ENCODE assay signal across 26 mouse cellular contexts in the genomic region with DNA sequence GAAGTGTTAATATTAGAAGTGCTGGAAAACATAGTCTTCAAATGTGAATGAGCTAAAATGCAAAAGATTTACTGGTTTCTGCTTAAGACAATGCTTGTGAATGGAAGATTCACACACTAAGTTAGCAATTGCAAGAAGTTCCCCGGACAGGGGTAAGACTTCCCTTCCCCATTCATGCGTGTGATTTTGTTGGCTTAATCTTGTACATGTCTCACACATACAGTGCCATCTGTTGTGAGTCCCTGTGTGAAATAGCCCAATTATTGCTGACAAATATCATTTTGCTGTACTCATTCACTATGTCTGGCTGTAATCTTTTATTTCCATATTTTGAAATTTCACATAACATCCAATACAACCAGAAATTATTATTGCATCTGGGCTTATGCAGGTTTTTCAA.
DNase-seq lines count a peak whose midpoint lies in the region; ATAC-seq and TF ChIP-seq lines count a peak whose summit lies in the region.
"Had no signal": no experiment of that assay in that cellular context is flagged by ENCODE, and none has a peak within 500 bp of the region (broad histone marks: within the 10 kb centered on the region; RNA-seq: fewer than 3 reads in every experiment).

No protein-coding gene starts in this region.

- no peaks in the 10 kb centered on the region for H3K27me3 ChIP-seq in forebrain, embryonic 15.5 days
- no peaks in the 10 kb centered on the region for H3K27me3 ChIP-seq in forebrain, embryonic 10.5 days (ENCODE audit: poor library complexity, severe bottlenecking)
- H3K27me3 ChIP-seq: CH12.LX; heart, embryonic 12.5 days; heart, embryonic 15.5 days; hindbrain, embryonic 13.5 days; Patski had no signal

- no peak overlapping the region for H3K27ac ChIP-seq in forebrain, embryonic 15.5 days (replicated peaks)
- no peak overlapping the region for H3K27ac ChIP-seq in forebrain, embryonic 10.5 days
- H3K27ac ChIP-seq: heart, embryonic 15.5 days; hindbrain, embryonic 10.5 days; hindbrain, embryonic 13.5 days had no signal

- no peak overlapping the region for H3K4me3 ChIP-seq in forebrain, embryonic 15.5 days
- H3K4me3 ChIP-seq in forebrain, embryonic 10.5 days = no peak overlapping the region
- H3K4me3 ChIP-seq: heart, embryonic 12.5 days; heart, embryonic 15.5 days; hindbrain, embryonic 10.5 days; hindbrain, embryonic 13.5 days had no signal

- H3K36me3 ChIP-seq in forebrain, embryonic 15.5 days = no peaks in the 10 kb centered on the region
- H3K36me3 ChIP-seq in forebrain, embryonic 10.5 days (replicated peaks) = no peaks in the 10 kb centered on the region
- H3K36me3 ChIP-seq: G1E; heart, embryonic 12.5 days; heart, embryonic 15.5 days; hindbrain, embryonic 10.5 days; hindbrain, embryonic 13.5 days had no signal

- no peak for TF ChIP-seq POLR2A in brain, embryonic 14.5 days (IDR thresholded peaks at IDR 0.05; ENCODE audit: borderline replicate concordance, extremely low read depth, insufficient read depth, insufficient read length, poor library complexity, severe bottlenecking)

- H3K9ac ChIP-seq in forebrain, embryonic 15.5 days (replicated peaks) = no peak overlapping the region
- H3K9ac ChIP-seq: heart, embryonic 12.5 days; heart, embryonic 15.5 days; hindbrain, embryonic 13.5 days had no signal

- no peaks in the 10 kb centered on the region for H3K9me3 ChIP-seq in forebrain, embryonic 15.5 days
- H3K9me3 ChIP-seq in forebrain, embryonic 10.5 days = no peaks in the 10 kb centered on the region
- H3K9me3 ChIP-seq: G1E; heart, embryonic 12.5 days; heart, embryonic 15.5 days; hindbrain, embryonic 10.5 days; hindbrain, embryonic 13.5 days had no signal

- no peak overlapping the region for H3K4me2 ChIP-seq in forebrain, embryonic 15.5 days (replicated peaks)
- H3K4me2 ChIP-seq: heart, embryonic 12.5 days; heart, embryonic 15.5 days; hindbrain, embryonic 13.5 days had no signal

- 66% methylated on average over 2 of the region's 2 CpGs for WGBS in forebrain, embryonic 15.5 days
- WGBS in forebrain, embryonic 10.5 days = 90% methylated on average over 2 of the region's 2 CpGs

- TF ChIP-seq CTCF in brain, embryonic 14.5 days (IDR thresholded peaks at IDR 0.05; ENCODE audit: borderline replicate concordance, extremely low read depth, insufficient read depth, insufficient read length) = no peak

- ATAC-seq in forebrain, embryonic 15.5 days (replicated peaks) = peak; percentile 57; the same call in 1 of the 2 replicates
- ATAC-seq: intestine, postnatal 0 days; Patski had no signal

- intact Hi-C loops in left cerebral cortex, postnatal 4 days (cut with DNase I) = no loop called here

- peak; percentile 59 to 79 for DNase-seq in cerebellum, postnatal 14 days
- no peak for DNase-seq in cerebellum, adult 18-20 months
- DNase-seq in forebrain, embryonic 10.5 days (ENCODE audit: extremely low spot score, low spot score) = no peak
- DNase-seq in left cerebral cortex, postnatal 4 days = peak; percentile 27
- no peak for DNase-seq in left cerebral cortex, adult 11 months (ENCODE audit: low spot score)
- peak; percentile 65 for DNase-seq in brain, embryonic 14.5 days (ENCODE audit: low read depth)
- no peak for DNase-seq in retina, embryonic 14.5 days (ENCODE audit: low spot score)
- DNase-seq: adrenal gland, postnatal 10 days; adrenal gland, postnatal 36 days; B cell, adult 2 months; cerebellum, adult 11-12 months; cerebellum, adult 9-11 months; gastrocnemius, postnatal 25 days; heart, adult 18-20 months; heart, postnatal 10 days; heart, postnatal 36 days; kidney, adult 8-10 months had no signal

- no peaks in the 10 kb centered on the region for H3K4me1 ChIP-seq in forebrain, embryonic 15.5 days
- no peaks in the 10 kb centered on the region for H3K4me1 ChIP-seq in forebrain, embryonic 10.5 days
- H3K4me1 ChIP-seq: heart, embryonic 12.5 days; heart, embryonic 15.5 days; hindbrain, embryonic 10.5 days; hindbrain, embryonic 13.5 days had no signal

Comparison
In these comparisons a context has a peak if more than half of its experiments do, and no peak if none do; other contexts are left out.
1. DNase-seq: peak in cerebellum, postnatal 14 days (2 of 2), left cerebral cortex, postnatal 4 days (single experiment) and brain, embryonic 14.5 days (single experiment); none in cerebellum, adult 18-20 months (0 of 2), forebrain, embryonic 10.5 days (single experiment), left cerebral cortex, adult 11 months (single experiment) and retina, embryonic 14.5 days (single experiment).